Mouse (Mus musculus) C2C12 (cell line): ENCODE measurements around the gene Cpeb1. TPM values are rescaled to one million over a fixed set of nuclear protein-coding genes. Genes with fewer than 3 reads are reported as not detected.

Experiments used
- H3K27me3 ChIP-seq: one replicate; pipeline ENCODE4 v1.6.1; 2011; ENCODE audit not compliant: control insufficient read depth, insufficient read depth, insufficient read length
- H3K36me3 ChIP-seq: one replicate; pipeline ENCODE4 v1.6.1; 2011; ENCODE audit not compliant: control insufficient read depth, insufficient read depth
- H3K4me3 ChIP-seq: one replicate; pipeline ENCODE4 v1.5.1; 2011; ENCODE audit warnings: mild to moderate bottlenecking, control low read depth; ENCODE audit not compliant: poor library complexity, insufficient read depth, severe bottlenecking
- H3K79me2 ChIP-seq: one replicate; pipeline ENCODE4 v1.6.1; 2011; ENCODE audit not compliant: control insufficient read depth, insufficient read depth
- H3K79me3 ChIP-seq: one replicate; pipeline ENCODE4 v1.6.1; 2011; ENCODE audit warnings: low read depth, control low read depth
- H3ac ChIP-seq: one replicate; pipeline ENCODE3; 2011; ENCODE audit warnings: low read depth; ENCODE audit not compliant: control insufficient read depth, insufficient read length
- CEBPB ChIP-seq: IDR thresholded peaks from one replicate; pipeline ENCODE4 v1.6.1; 2011; ENCODE audit warnings: low read depth, mild to moderate bottlenecking, control low read depth, moderate library complexity
- CTCF ChIP-seq: IDR thresholded peaks from one replicate; pipeline ENCODE4 v1.5.1; 2011; ENCODE audit not compliant: control insufficient read depth, insufficient read depth, insufficient read length
- FOSL1 ChIP-seq: IDR thresholded peaks from one replicate; pipeline ENCODE4 v1.8.0; 2011; ENCODE audit warnings: mild to moderate bottlenecking, low read length; ENCODE audit not compliant: poor library complexity, insufficient read depth, severe bottlenecking
- MAX ChIP-seq: IDR thresholded peaks from one replicate; pipeline ENCODE4 v1.6.1; 2011; ENCODE audit warnings: mild to moderate bottlenecking, control low read depth
- MYOD1 ChIP-seq: IDR thresholded peaks from one replicate; pipeline ENCODE4 v1.6.1; 2011; ENCODE audit warnings: low read depth; ENCODE audit not compliant: control insufficient read depth, insufficient read length
- MYOG ChIP-seq: IDR thresholded peaks from one replicate; pipeline ENCODE4 v1.6.1; 2011; ENCODE audit not compliant: control insufficient read depth, insufficient read length; ENCODE audit errors: extremely low read depth
- USF1 ChIP-seq: IDR thresholded peaks from one replicate; pipeline ENCODE4 v1.6.1; 2011; ENCODE audit warnings: low read depth, mild to moderate bottlenecking, control low read depth, moderate library complexity
- polyA plus RNA-seq: library from polyadenylated mRNA; unstranded; fragments of >200 nt; fragmentation: generic; extraction: Trizol; gene quantifications from one replicate; pipeline ENCODE4 v1.2.1, GENCODE M21; 2012; ENCODE audit warnings: missing spikeins

Cpeb1 gene
- polyA plus RNA-seq, 1 experiment: 0.81 TPM

DNA sequence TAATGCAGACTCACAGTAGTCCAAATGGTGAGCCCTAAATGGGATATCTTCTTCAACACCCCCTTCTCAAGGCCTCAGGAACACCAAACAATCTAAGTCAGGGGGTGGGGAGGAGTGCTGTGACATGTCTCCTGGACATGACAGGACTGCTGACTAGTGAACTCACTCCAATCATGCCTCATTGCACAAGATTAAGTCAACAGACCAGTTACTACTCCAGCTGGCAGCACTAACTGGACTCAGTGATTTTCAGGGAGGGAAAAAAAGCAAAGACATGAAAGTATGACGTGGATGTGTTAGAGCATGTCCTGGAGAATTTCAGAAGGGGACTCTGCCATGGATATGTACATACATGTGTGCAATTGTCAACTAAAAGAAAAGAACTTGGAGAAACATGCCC is 75.9 kb downstream of the Cpeb1 start:
- no peaks in the 10 kb centered on the region for H3K36me3 ChIP-seq

DNA sequence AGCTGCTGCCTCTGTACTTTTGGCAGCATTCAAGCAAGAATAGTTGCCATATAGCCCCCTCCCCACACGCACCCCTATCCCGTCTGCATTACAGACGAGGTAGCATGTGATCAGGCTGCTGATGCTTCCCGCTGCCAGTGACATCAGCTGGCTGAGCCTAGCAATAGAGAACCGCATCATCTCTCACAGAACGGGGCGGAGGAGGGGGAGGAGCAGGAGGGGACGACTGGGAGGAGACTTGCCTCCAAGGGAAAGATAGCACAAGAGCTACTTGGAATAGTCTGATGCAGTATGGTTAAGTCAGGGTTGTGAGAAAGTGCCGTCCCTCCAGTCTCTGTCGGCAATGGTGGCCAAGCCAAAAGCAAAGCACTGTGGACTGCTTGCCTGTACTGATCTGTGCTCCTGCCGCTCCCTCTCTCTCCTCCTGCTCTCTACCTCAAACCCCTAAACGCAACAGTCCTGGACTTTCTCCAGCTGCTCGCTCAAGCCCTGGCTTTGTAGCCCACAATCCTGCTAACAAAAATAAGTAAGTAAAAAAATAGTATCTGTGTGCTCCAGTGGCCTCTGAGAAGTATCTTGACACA is 82.8 kb downstream of the Cpeb1 start:
- H3K79me3 ChIP-seq: no peaks in the 10 kb centered on the region
- no peaks in the 10 kb centered on the region for H3K36me3 ChIP-seq
- H3K79me2 ChIP-seq: no peaks in the 10 kb centered on the region
- H3ac ChIP-seq: no peak overlapping the region
- H3K27me3 ChIP-seq: peaks cover 24% of the 10 kb centered on the region
- no peak overlapping the region for H3K4me3 ChIP-seq
- TF ChIP-seq CEBPB (no peak), MYOG (no peak), FOSL1 (no peak), MYOD1 (no peak), MAX (no peak), USF1 (no peak), CTCF (no peak)

More for the DNA sequence above, 75.9 kb downstream of the Cpeb1 start:
- Histone ChIP-seq H3K79me3 (no peaks in the 10 kb centered on the region), H3K4me3 (no peak overlapping the region), H3K27me3 (peaks cover 8% of the 10 kb centered on the region), H3ac (no peak overlapping the region), H3K79me2 (no peaks in the 10 kb centered on the region)
- TF ChIP-seq CEBPB (no peak), MYOD1 (no peak), MYOG (no peak), CTCF (no peak), USF1 (no peak), MAX (no peak), FOSL1 (no peak)

DNA sequence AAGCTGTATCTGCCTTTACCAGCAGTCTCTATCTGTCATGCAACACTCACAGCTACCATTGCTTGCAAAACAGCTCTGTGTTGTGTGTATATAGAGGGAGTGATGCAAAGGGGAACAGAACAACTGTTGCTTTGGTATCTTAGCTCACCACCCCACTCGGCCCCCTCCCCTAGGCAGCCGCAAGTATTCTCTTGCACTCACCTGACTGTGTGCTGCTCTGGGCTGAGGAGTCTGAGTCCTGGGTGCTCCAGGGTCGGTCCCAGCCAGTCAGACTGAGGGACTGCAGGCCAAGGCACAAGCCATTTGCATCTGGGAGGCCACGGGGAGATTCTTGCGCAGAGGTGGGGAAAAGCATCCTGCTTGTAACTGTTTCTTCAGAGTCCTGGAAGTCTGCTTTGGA is 83.5 kb downstream of the Cpeb1 start:
- H3K79me3 ChIP-seq: no peaks in the 10 kb centered on the region
- no peak overlapping the region for H3K4me3 ChIP-seq
- peaks cover 24% of the 10 kb centered on the region for H3K27me3 ChIP-seq
- TF ChIP-seq FOSL1: no peak
- TF ChIP-seq MYOG: no peak
- TF ChIP-seq MYOD1: no peak
- TF ChIP-seq CTCF: no peak
- TF ChIP-seq CEBPB: no peak
- no peak for TF ChIP-seq USF1
- TF ChIP-seq MAX: no peak
- H3ac ChIP-seq: no peak overlapping the region
- no peaks in the 10 kb centered on the region for H3K36me3 ChIP-seq
- no peaks in the 10 kb centered on the region for H3K79me2 ChIP-seq

DNA sequence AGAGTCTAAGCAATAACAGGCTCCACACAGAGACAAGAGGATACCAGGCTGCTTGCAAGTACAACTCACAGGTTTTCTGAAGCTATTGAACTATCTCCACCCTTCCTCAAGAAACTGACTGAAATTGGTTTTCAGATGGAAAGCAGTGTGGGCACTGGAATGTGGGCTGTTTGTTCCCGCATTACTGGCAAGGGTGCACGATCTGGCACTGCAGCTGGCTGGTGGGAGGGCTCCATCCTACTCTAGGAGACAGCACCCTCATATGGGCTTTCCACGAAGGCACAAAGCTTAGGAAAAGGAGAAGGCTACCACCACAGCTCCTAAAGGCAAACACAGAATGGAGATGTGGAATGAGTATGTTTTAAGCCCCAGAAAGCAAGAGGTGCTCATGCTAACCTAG is 85.5 kb downstream of the Cpeb1 start:
- Histone ChIP-seq H3K79me2 (no peaks in the 10 kb centered on the region), H3K27me3 (peaks cover 20% of the 10 kb centered on the region), H3ac (no peak overlapping the region), H3K36me3 (no peaks in the 10 kb centered on the region), H3K4me3 (no peak overlapping the region), H3K79me3 (no peaks in the 10 kb centered on the region)
- TF ChIP-seq MAX (no peak), MYOD1 (no peak), CTCF (no peak), FOSL1 (no peak), USF1 (no peak), CEBPB (no peak), MYOG (no peak)

DNA sequence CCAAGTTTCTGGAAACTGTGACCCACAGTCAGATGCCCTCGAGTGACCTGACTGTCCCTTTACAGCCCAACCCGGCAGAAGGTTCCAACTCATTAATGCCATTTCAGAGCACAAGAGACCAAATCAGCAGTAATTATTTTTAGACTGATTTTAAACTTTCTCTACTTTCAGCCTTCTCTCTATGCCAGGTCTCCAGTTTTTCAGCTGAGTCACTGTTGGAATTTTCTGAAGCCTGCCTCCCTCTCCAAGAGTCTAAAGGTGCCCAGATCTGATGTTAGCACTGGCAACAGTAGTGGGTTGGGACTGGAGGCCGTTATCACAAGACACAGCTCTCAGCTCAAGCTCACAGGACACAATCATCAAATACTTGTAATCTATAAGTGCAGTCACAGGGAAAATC is 87.3 kb downstream of the Cpeb1 start:
- no peaks in the 10 kb centered on the region for H3K36me3 ChIP-seq
- no peak overlapping the region for H3K4me3 ChIP-seq
- no peaks in the 10 kb centered on the region for H3K79me3 ChIP-seq
- no peaks in the 10 kb centered on the region for H3K79me2 ChIP-seq
- TF ChIP-seq MYOD1 (no peak), FOSL1 (no peak), USF1 (no peak), MYOG (no peak)
- peaks cover 25% of the 10 kb centered on the region for H3K27me3 ChIP-seq
- H3ac ChIP-seq: no peak overlapping the region

DNA sequence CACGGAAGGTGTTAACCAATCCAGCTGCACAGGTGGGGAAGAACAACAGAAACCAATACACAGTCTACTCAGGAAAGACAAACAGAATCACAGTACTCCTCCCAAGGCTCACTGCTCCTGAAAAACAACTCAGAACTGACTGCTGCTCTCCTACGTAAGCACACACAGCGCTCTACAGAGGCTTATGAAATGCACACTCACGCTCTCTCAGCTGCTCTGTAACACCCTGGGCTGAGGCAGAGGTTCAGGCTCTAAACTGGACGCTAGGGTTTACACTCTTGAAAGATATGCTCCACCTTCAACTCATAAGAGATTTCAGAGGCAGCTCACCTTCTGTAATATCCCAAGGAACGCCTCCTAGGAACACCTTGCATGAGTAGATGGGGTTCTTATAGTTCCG is 98.3 kb downstream of the Cpeb1 start:
- TF ChIP-seq MYOG (no peak), MAX (no peak), MYOD1 (no peak), CTCF (no peak), FOSL1 (no peak), CEBPB (no peak), USF1 (no peak)
- Histone ChIP-seq H3K79me2 (no peaks in the 10 kb centered on the region), H3K27me3 (peaks cover 26% of the 10 kb centered on the region)

More for the DNA sequence above, 98.3 kb downstream of the Cpeb1 start:
- Histone ChIP-seq H3K79me3 (no peaks in the 10 kb centered on the region), H3K36me3 (no peaks in the 10 kb centered on the region), H3K4me3 (no peak overlapping the region), H3ac (no peak overlapping the region)
